Mouse (Mus musculus): ENCODE results near the gene Xrra1.

DNA sequence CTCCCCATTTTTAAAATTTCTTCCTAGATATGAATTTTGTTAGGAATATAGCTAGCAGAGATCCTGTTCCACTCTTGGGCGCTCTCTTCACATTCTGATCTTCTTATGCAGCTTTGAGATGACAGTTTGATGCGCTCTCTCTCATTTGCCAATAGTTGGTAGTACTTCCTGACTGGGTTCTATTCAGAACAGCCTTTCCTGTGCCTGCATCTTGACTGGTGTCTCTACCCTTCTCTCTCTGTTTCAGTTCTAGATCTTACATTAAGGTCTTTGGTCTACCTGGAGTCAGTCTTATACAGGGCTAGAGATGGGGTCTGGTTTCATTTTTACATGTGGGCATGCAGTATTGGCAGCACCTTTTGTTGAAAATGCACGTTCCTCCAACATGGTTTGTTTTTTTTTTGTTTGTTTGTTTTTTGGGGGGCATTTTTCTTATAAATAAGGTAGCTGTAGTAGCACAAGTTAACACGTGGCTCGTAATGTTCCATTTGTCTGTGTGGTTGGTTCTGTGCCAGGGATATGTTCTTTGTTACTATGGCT, 24.5 kb upstream of the Xrra1 start:
- no peak for TF ChIP-seq EP300 (IDR thresholded peaks at IDR 0.05; ENCODE audit: insufficient read depth, low read depth, low read length)
- no peak for TF ChIP-seq CTCF (IDR thresholded peaks at IDR 0.05; ENCODE audit: low read depth, low read length)
